Mouse (Mus musculus): ENCODE results near the gene Pax3.

- TF ChIP-seq CTCF (IDR thresholded peaks at IDR 0.05; ENCODE audit: low read depth, low read length) = no peak
- TF ChIP-seq POLR2A (IDR thresholded peaks at IDR 0.05; ENCODE audit: insufficient read depth, low read length) = no peak
Observed at GRCm38 (mm10) chr1:78192217-78192735, 4.7 kb downstream of the Pax3 start.

All from ES-Bruce4 (cell line).